Mouse (Mus musculus): ENCODE results near the gene Eif1b. TPM values are rescaled to one million over a fixed set of nuclear protein-coding genes. Genes with fewer than 3 reads are reported as not detected.

Gene Eif1b
- polyA plus RNA-seq, 1 experiment from 2014 or later = 329 TPM

- Histone ChIP-seq H3K4me1 (ENCODE audit: control insufficient read depth, insufficient read depth, low read length) (no peaks in the 10 kb centered on the region), H3K27me3 (ENCODE audit: control insufficient read depth, insufficient read depth, low read depth, low read length) (no peaks in the 10 kb centered on the region), H3K9ac (ENCODE audit: low read depth, low read length) (no peak overlapping the region), H3K27ac (ENCODE audit: low read length) (no peak overlapping the region), H3K36me3 (ENCODE audit: control insufficient read depth, insufficient read depth, low read length) (no peaks in the 10 kb centered on the region), H3K4me2 (ENCODE audit: low read length) (no peak overlapping the region), H3K4me3 (ENCODE audit: low read depth, low read length) (no peak overlapping the region), H3K9me3 (replicated peaks; ENCODE audit: control insufficient read depth, low read length, poor library complexity, severe bottlenecking) (no peaks in the 10 kb centered on the region)
- no peak for ATAC-seq
- 78% methylated on average over 3 of the region's 3 CpGs for WGBS
These were observed 19.7 kb downstream of the Eif1b start for GRCm38 (mm10) chr9:120511781-120512180.

DNA sequence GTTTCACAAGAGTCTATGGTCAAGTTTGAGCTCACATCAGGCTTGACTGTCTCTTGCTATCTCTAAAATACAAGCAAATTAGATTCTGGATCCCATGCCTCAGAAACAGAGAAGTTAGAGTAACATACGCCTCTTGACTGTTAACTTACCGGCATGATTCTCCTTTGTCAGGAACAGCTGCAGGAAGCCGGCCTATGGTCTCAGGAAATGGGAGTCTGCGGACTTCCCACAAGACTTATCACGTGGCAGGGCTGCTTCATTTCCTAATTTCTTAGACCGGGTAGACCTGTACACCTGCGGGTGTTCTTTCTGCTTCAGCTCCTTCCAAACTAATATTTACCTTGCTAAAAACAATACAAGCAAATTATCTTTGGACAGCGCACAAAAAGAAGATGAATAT is 24.7 kb downstream of the Eif1b start:
- Histone ChIP-seq H3K9ac (ENCODE audit: low read depth, low read length) (no peak overlapping the region), H3K27ac (ENCODE audit: low read length) (no peak overlapping the region), H3K4me2 (ENCODE audit: low read length) (no peak overlapping the region), H3K36me3 (ENCODE audit: control insufficient read depth, insufficient read depth, low read length) (no peaks in the 10 kb centered on the region), H3K4me3 (ENCODE audit: low read depth, low read length) (no peak overlapping the region), H3K27me3 (ENCODE audit: control insufficient read depth, insufficient read depth, low read depth, low read length) (no peaks in the 10 kb centered on the region), H3K4me1 (ENCODE audit: control insufficient read depth, insufficient read depth, low read length) (no peaks in the 10 kb centered on the region), H3K9me3 (replicated peaks; ENCODE audit: control insufficient read depth, low read length, poor library complexity, severe bottlenecking) (no peaks in the 10 kb centered on the region)
- ATAC-seq = no peak
- 94% methylated on average over 8 of the region's 8 CpGs for WGBS

DNA sequence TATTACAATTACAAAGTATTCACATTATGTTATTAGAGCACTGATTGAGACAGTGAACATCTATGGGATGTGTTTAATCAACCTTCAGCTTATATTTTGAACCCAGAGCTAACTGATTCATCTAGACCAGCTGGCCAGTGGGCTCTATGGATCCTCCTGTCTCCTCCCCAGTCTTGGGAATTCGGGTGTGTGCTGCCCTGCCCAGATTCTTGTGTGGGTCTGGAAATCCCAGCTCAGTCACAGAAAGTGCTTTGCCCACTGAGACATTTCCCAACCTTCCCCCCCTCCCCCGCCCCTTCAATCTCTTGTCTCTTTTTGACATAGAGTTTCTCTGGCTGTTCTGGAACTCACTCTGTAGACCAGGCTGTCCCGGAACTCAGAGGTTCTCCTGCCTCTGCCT is 26.9 kb downstream of the Eif1b start:
- Histone ChIP-seq H3K9ac (ENCODE audit: low read depth, low read length) (no peak overlapping the region), H3K36me3 (ENCODE audit: control insufficient read depth, insufficient read depth, low read length) (no peaks in the 10 kb centered on the region), H3K27me3 (ENCODE audit: control insufficient read depth, insufficient read depth, low read depth, low read length) (no peaks in the 10 kb centered on the region), H3K4me2 (ENCODE audit: low read length) (no peak overlapping the region), H3K4me1 (ENCODE audit: control insufficient read depth, insufficient read depth, low read length) (no peaks in the 10 kb centered on the region), H3K27ac (ENCODE audit: low read length) (no peak overlapping the region), H3K9me3 (replicated peaks; ENCODE audit: control insufficient read depth, low read length, poor library complexity, severe bottlenecking) (no peaks in the 10 kb centered on the region), H3K4me3 (ENCODE audit: low read depth, low read length) (no peak overlapping the region)
- ATAC-seq = no peak
- WGBS = 74% methylated on average over 3 of the region's 3 CpGs

GRCm38 (mm10) chr9:120519469-120520125 is 27.6 kb downstream of the Eif1b start:
- Histone ChIP-seq H3K4me2 (ENCODE audit: low read length) (no peak overlapping the region), H3K36me3 (ENCODE audit: control insufficient read depth, insufficient read depth, low read length) (no peaks in the 10 kb centered on the region), H3K27me3 (ENCODE audit: control insufficient read depth, insufficient read depth, low read depth, low read length) (no peaks in the 10 kb centered on the region), H3K9ac (ENCODE audit: low read depth, low read length) (no peak overlapping the region), H3K27ac (ENCODE audit: low read length) (no peak overlapping the region), H3K9me3 (replicated peaks; ENCODE audit: control insufficient read depth, low read length, poor library complexity, severe bottlenecking) (no peaks in the 10 kb centered on the region), H3K4me3 (ENCODE audit: low read depth, low read length) (no peak overlapping the region), H3K4me1 (ENCODE audit: control insufficient read depth, insufficient read depth, low read length) (no peaks in the 10 kb centered on the region)
- no peak for ATAC-seq
- WGBS = 42% methylated on average over 19 of the region's 19 CpGs

DNA sequence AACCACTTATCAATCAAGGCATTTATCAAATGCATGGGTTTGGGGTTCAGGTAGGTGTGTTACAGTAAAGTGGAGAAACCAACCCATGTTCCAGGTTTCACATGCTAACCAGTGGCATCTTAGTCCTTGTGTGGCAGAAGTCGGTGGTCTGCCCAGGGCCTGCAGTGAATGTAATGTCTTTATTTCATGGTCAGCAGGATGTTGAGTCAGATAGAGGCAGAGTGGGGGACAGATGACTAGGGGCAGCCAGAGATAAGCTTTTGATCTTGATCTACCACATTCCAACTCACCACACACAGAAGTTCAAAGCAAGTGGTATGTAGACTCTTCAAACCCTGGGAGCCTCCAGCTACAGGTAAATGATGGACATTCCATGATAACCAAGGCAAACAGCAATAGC is 29.1 kb downstream of the Eif1b start:
- Histone ChIP-seq H3K4me2 (ENCODE audit: low read length) (no peak overlapping the region), H3K36me3 (ENCODE audit: control insufficient read depth, insufficient read depth, low read length) (no peaks in the 10 kb centered on the region), H3K4me1 (ENCODE audit: control insufficient read depth, insufficient read depth, low read length) (no peaks in the 10 kb centered on the region), H3K9me3 (replicated peaks; ENCODE audit: control insufficient read depth, low read length, poor library complexity, severe bottlenecking) (no peaks in the 10 kb centered on the region), H3K9ac (ENCODE audit: low read depth, low read length) (no peak overlapping the region), H3K4me3 (ENCODE audit: low read depth, low read length) (no peak overlapping the region), H3K27ac (ENCODE audit: low read length) (no peak overlapping the region), H3K27me3 (ENCODE audit: control insufficient read depth, insufficient read depth, low read depth, low read length) (no peaks in the 10 kb centered on the region)
- no peak for ATAC-seq
- WGBS = 84% methylated on average over 1 of the region's 1 CpGs

DNA sequence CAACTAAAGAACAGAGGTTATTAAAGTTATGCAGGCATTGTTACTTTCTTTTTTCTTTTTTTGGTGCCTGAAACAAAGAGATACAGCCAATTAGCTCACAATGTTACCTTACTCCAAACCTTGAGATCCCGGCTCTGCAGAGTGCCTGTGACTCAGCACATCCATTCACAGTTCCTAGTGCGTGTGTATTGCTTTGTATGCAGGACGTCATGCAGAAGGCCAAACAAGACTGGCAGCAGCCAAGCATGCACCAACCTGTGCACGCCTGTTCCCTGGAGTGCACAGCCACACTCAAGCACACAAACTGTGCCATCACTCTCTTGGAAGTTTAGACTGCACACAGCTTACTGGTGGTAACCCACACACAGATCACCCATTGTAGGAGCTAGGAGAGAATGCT is 35.2 kb downstream of the Eif1b start:
- H3K27me3 ChIP-seq (ENCODE audit: control insufficient read depth, insufficient read depth, low read depth, low read length) = no peaks in the 10 kb centered on the region
- no peaks in the 10 kb centered on the region for H3K36me3 ChIP-seq (ENCODE audit: control insufficient read depth, insufficient read depth, low read length)
- no peak overlapping the region for H3K4me3 ChIP-seq (ENCODE audit: low read depth, low read length)
- ATAC-seq = no peak
- 60% methylated on average over 4 of the region's 4 CpGs for WGBS
- H3K27ac ChIP-seq (ENCODE audit: low read length) = no peak overlapping the region
- H3K4me1 ChIP-seq (ENCODE audit: control insufficient read depth, insufficient read depth, low read length) = no peaks in the 10 kb centered on the region
- no peak overlapping the region for H3K9ac ChIP-seq (ENCODE audit: low read depth, low read length)
- no peak overlapping the region for H3K4me2 ChIP-seq (ENCODE audit: low read length)
- no peaks in the 10 kb centered on the region for H3K9me3 ChIP-seq (replicated peaks; ENCODE audit: control insufficient read depth, low read length, poor library complexity, severe bottlenecking)

DNA sequence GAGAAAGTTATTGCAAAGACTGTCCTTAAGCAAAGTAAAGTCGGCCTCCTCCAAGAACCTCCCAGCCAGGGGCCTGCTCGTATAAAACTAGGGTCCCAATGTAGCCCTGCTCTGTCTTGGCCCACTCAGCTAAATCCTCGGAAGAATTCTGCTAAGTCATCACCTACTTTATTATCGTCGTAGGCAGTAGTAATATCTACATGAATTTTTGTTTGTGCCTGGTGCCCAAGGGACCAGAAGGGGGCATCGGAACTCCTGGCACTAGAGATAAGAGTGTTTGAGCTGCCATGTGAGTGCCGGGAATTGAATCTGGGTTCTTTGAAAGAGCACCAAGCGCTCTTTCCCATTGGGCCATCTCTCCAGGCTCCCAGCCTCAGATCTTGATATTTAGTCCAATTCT is 35.9 kb downstream of the Eif1b start:
- H3K36me3 ChIP-seq (ENCODE audit: control insufficient read depth, insufficient read depth, low read length) = no peaks in the 10 kb centered on the region
- H3K4me2 ChIP-seq (ENCODE audit: low read length) = no peak overlapping the region
- H3K4me3 ChIP-seq (ENCODE audit: low read depth, low read length) = no peak overlapping the region
- WGBS = 90% methylated on average over 8 of the region's 8 CpGs
- H3K9ac ChIP-seq (ENCODE audit: low read depth, low read length) = no peak overlapping the region
- H3K27ac ChIP-seq (ENCODE audit: low read length) = no peak overlapping the region
- H3K27me3 ChIP-seq (ENCODE audit: control insufficient read depth, insufficient read depth, low read depth, low read length) = no peaks in the 10 kb centered on the region
- no peaks in the 10 kb centered on the region for H3K9me3 ChIP-seq (replicated peaks; ENCODE audit: control insufficient read depth, low read length, poor library complexity, severe bottlenecking)
- no peak for ATAC-seq
- no peaks in the 10 kb centered on the region for H3K4me1 ChIP-seq (ENCODE audit: control insufficient read depth, insufficient read depth, low read length)

GRCm38 (mm10) chr9:120528815-120529510 is 36.9 kb downstream of the Eif1b start:
- H3K4me2 ChIP-seq (ENCODE audit: low read length) = no peak overlapping the region
- no peak overlapping the region for H3K27ac ChIP-seq (ENCODE audit: low read length)
- no peaks in the 10 kb centered on the region for H3K36me3 ChIP-seq (ENCODE audit: control insufficient read depth, insufficient read depth, low read length)
- 86% methylated on average over 17 of the region's 17 CpGs for WGBS
- no peaks in the 10 kb centered on the region for H3K4me1 ChIP-seq (ENCODE audit: control insufficient read depth, insufficient read depth, low read length)
- no peaks in the 10 kb centered on the region for H3K9me3 ChIP-seq (replicated peaks; ENCODE audit: control insufficient read depth, low read length, poor library complexity, severe bottlenecking)
- no peaks in the 10 kb centered on the region for H3K27me3 ChIP-seq (ENCODE audit: control insufficient read depth, insufficient read depth, low read depth, low read length)
- H3K4me3 ChIP-seq (ENCODE audit: low read depth, low read length) = no peak overlapping the region
- H3K9ac ChIP-seq (ENCODE audit: low read depth, low read length) = no peak overlapping the region
- no peak for ATAC-seq

DNA sequence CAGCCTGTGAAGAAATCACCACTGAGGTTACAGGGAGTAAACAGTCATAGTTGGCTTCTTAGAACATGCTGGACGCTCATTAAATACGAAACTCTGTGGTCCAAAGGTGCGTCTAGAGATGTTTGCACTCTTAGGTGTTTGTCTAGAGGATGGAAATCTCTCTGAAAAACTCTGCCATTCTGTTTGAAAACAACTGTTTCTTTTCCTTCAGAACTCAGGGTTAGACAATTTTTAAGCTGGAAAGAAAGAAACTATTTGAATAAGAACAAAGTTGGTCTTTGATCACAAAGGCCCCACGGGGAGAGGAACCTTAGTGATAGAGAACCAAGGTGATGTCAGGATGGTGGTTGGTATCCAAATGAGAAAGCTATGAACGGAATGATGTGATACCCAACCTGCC is 38.4 kb downstream of the Eif1b start:
- Histone ChIP-seq H3K36me3 (ENCODE audit: control insufficient read depth, insufficient read depth, low read length) (no peaks in the 10 kb centered on the region), H3K27ac (ENCODE audit: low read length) (no peak overlapping the region), H3K4me3 (ENCODE audit: low read depth, low read length) (no peak overlapping the region), H3K4me1 (ENCODE audit: control insufficient read depth, insufficient read depth, low read length) (no peaks in the 10 kb centered on the region), H3K4me2 (ENCODE audit: low read length) (no peak overlapping the region), H3K27me3 (ENCODE audit: control insufficient read depth, insufficient read depth, low read depth, low read length) (no peaks in the 10 kb centered on the region), H3K9me3 (replicated peaks; ENCODE audit: control insufficient read depth, low read length, poor library complexity, severe bottlenecking) (no peaks in the 10 kb centered on the region; the same call in 1 of the 2 replicates), H3K9ac (ENCODE audit: low read depth, low read length) (no peak overlapping the region)
- no peak for ATAC-seq
- WGBS = 91% methylated on average over 5 of the region's 5 CpGs
